Mouse (Mus musculus): ENCODE results near the gene Hras. TPM values are rescaled to one million over a fixed set of nuclear protein-coding genes. Genes with fewer than 3 reads are reported as not detected.

The Hras gene
- total and polyA plus RNA-seq, 3 experiments = 29.3 to 38.9 (median 32.7) TPM

DNA sequence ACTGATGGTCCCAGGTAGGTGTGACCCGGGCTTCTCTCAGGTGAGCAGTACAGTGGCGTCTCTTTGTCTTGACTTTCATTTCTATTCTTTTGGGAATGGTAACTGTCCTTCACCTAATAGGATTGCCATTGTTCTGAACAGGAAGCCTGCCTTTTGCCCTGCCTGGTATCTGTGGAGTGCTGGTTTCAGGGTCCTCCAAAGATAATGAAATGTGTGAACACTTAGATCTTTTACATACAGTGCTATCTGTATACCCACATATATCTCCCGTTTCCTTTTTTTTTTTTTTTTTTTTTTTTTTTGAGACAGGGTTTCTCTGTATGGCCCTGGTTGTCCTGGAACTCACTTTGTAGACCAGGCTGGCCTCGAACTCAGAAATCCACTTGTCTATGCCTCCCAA lies 52.5 kb downstream of the Hras start:
- Histone ChIP-seq H3K9me3 (replicated peaks) (no peaks in the 10 kb centered on the region), H3K36me3 (replicated peaks) (peaks cover 90% of the 10 kb centered on the region), H3K4me1 (ENCODE audit: insufficient read depth, low read depth, low read length) (peaks cover 13% of the 10 kb centered on the region), H3K4me3 (ENCODE audit: low read depth, low read length) (no peak overlapping the region), H3K27me3 (ENCODE audit: insufficient read depth, low read length) (no peaks in the 10 kb centered on the region)
- TF ChIP-seq CTCF (IDR thresholded peaks at IDR 0.05; ENCODE audit: low read depth, low read length) = no peak
- TF ChIP-seq TAL1 (conservative IDR thresholded peaks at IDR 0.05; ENCODE audit: low read depth, low read length) = no peak
- TF ChIP-seq GATA1 (IDR thresholded peaks at IDR 0.05; ENCODE audit: borderline replicate concordance, low read length) = no peak
- no peak for TF ChIP-seq GATA2 (IDR thresholded peaks at IDR 0.05; ENCODE audit: borderline replicate concordance, low read depth, low read length)
- TF ChIP-seq POLR2AphosphoS5 (IDR thresholded peaks at IDR 0.05; ENCODE audit: insufficient replicate concordance, low read depth, low read length) = no peak
- no peak for ATAC-seq (ENCODE audit: extremely low read depth, insufficient number of reproducible peaks, low FRiP score, poor library complexity, severe bottlenecking)
- no peak for DNase-seq (ENCODE audit: low spot score)

Other genes with a start within 250 kb of the Hras start
Only the 20 nearest of the 28 such genes appear.
- gene Ifitm3, start 183.2 kb downstream of the Hras start, total RNA-seq (2014; fragmentation: Nextera tagmentation) = not detected in 2 replicates
- gene Ifitm3, start 183.2 kb downstream of the Hras start, total RNA-seq (2017) = not detected in 2 replicates
- gene Ifitm3, start 183.2 kb downstream of the Hras start, polyA plus RNA-seq (2012) = not detected in 2 replicates
- gene Ifitm6, start 176.1 kb downstream of the Hras start, total RNA-seq (2014; fragmentation: Nextera tagmentation) = not detected in 2 replicates
- not detected in 2 replicates for gene Ifitm6, start 176.1 kb downstream of the Hras start, total RNA-seq (2017)
- gene Ifitm6, start 176.1 kb downstream of the Hras start, polyA plus RNA-seq (2012) = not detected in 2 replicates
- not detected in 2 replicates for gene Gm17387, start 164.9 kb downstream of the Hras start, total RNA-seq (2014; fragmentation: Nextera tagmentation)
- not detected in 2 replicates for gene Gm17387, start 164.9 kb downstream of the Hras start, total RNA-seq (2017)
- gene Gm17387, start 164.9 kb downstream of the Hras start, polyA plus RNA-seq (2012) = not detected in 2 replicates
- gene B4galnt4, start 132.9 kb downstream of the Hras start, total RNA-seq (2014; fragmentation: Nextera tagmentation) = not detected in 2 replicates
- gene B4galnt4, start 132.9 kb downstream of the Hras start, total RNA-seq (2017) = 0.06 TPM in 1 of 2 replicates, not detected in the other
- not detected in 2 replicates for gene B4galnt4, start 132.9 kb downstream of the Hras start, polyA plus RNA-seq (2012)
- not detected in 2 replicates for gene Pkp3, start 115.8 kb downstream of the Hras start, total RNA-seq (2014; fragmentation: Nextera tagmentation)
- gene Pkp3, start 115.8 kb downstream of the Hras start, total RNA-seq (2017) = not detected in 2 replicates
- not detected in 2 replicates for gene Pkp3, start 115.8 kb downstream of the Hras start, polyA plus RNA-seq (2012)
- 2.9 and 6.7 TPM in 2 replicates for gene Sigirr, start 93.4 kb downstream of the Hras start, total RNA-seq (2014; fragmentation: Nextera tagmentation)
- gene Sigirr, start 93.4 kb downstream of the Hras start, total RNA-seq (2017) = 6.1 and 8.6 TPM in 2 replicates
- gene Sigirr, start 93.4 kb downstream of the Hras start, polyA plus RNA-seq (2012) = 6.2 and 6.9 TPM in 2 replicates
- 0.23 TPM in 1 of 2 replicates, not detected in the other for gene Ano9, start 76.2 kb downstream of the Hras start, total RNA-seq (2014; fragmentation: Nextera tagmentation)
- gene Ano9, start 76.2 kb downstream of the Hras start, total RNA-seq (2017) = 0.06 and 1.7 TPM in 2 replicates
- gene Ano9, start 76.2 kb downstream of the Hras start, polyA plus RNA-seq (2012) = not detected in 2 replicates
- gene Ptdss2, start 71.6 kb downstream of the Hras start, total RNA-seq (2014; fragmentation: Nextera tagmentation) = 10.2 and 43.3 TPM in 2 replicates
- gene Ptdss2, start 71.6 kb downstream of the Hras start, total RNA-seq (2017) = 3.9 and 4.5 TPM in 2 replicates
- gene Ptdss2, start 71.6 kb downstream of the Hras start, polyA plus RNA-seq (2012) = 29.4 and 45.3 TPM in 2 replicates
- 14.7 and 16.3 TPM in 2 replicates for gene Rnh1, start 21.1 kb downstream of the Hras start, total RNA-seq (2014; fragmentation: Nextera tagmentation)
- 40.6 and 51.8 TPM in 2 replicates for gene Rnh1, start 21.1 kb downstream of the Hras start, total RNA-seq (2017)
- gene Rnh1, start 21.1 kb downstream of the Hras start, polyA plus RNA-seq (2012) = 3.0 and 12.6 TPM in 2 replicates
- gene Lrrc56, start 152 bp upstream of the Hras start, total RNA-seq (2014; fragmentation: Nextera tagmentation) = 2.3 and 2.8 TPM in 2 replicates
- gene Lrrc56, start 152 bp upstream of the Hras start, total RNA-seq (2017) = 1.3 and 2.7 TPM in 2 replicates
- 3.3 and 4.0 TPM in 2 replicates for gene Lrrc56, start 152 bp upstream of the Hras start, polyA plus RNA-seq (2012)
- 1.6 and 2.2 TPM in 2 replicates for gene Lmntd2, start 20.1 kb upstream of the Hras start, total RNA-seq (2014; fragmentation: Nextera tagmentation)
- gene Lmntd2, start 20.1 kb upstream of the Hras start, total RNA-seq (2017) = 0.52 and 0.93 TPM in 2 replicates
- 0.42 and 0.49 TPM in 2 replicates for gene Lmntd2, start 20.1 kb upstream of the Hras start, polyA plus RNA-seq (2012)
- gene Rassf7, start 21.9 kb upstream of the Hras start, total RNA-seq (2014; fragmentation: Nextera tagmentation) = 15.6 and 51.8 TPM in 2 replicates
- 4.9 and 8.9 TPM in 2 replicates for gene Rassf7, start 21.9 kb upstream of the Hras start, total RNA-seq (2017)
- gene Rassf7, start 21.9 kb upstream of the Hras start, polyA plus RNA-seq (2012) = 14.1 and 16.8 TPM in 2 replicates
- 73.1 and 77.4 TPM in 2 replicates for gene Phrf1, start 34.8 kb upstream of the Hras start, total RNA-seq (2014; fragmentation: Nextera tagmentation)
- gene Phrf1, start 34.8 kb upstream of the Hras start, total RNA-seq (2017) = 45.1 and 61.4 TPM in 2 replicates
- 159 and 173 TPM in 2 replicates for gene Phrf1, start 34.8 kb upstream of the Hras start, polyA plus RNA-seq (2012)
- 1.6 and 2.5 TPM in 2 replicates for gene Irf7, start 72.5 kb upstream of the Hras start, total RNA-seq (2014; fragmentation: Nextera tagmentation)
- 6.2 and 6.8 TPM in 2 replicates for gene Irf7, start 72.5 kb upstream of the Hras start, total RNA-seq (2017)
- gene Irf7, start 72.5 kb upstream of the Hras start, polyA plus RNA-seq (2012) = 12.9 and 17.6 TPM in 2 replicates
- not detected in 2 replicates for gene Cdhr5, start 82.8 kb upstream of the Hras start, total RNA-seq (2014; fragmentation: Nextera tagmentation)
- gene Cdhr5, start 82.8 kb upstream of the Hras start, total RNA-seq (2017) = 0.05 TPM in 1 of 2 replicates, not detected in the other
- gene Cdhr5, start 82.8 kb upstream of the Hras start, polyA plus RNA-seq (2012) = not detected in 2 replicates
- not detected in 2 replicates for gene Sct, start 85.1 kb upstream of the Hras start, total RNA-seq (2014; fragmentation: Nextera tagmentation)
- gene Sct, start 85.1 kb upstream of the Hras start, total RNA-seq (2017) = not detected in 2 replicates
- gene Sct, start 85.1 kb upstream of the Hras start, polyA plus RNA-seq (2012) = not detected in 2 replicates
- gene Drd4, start 98.0 kb upstream of the Hras start, total RNA-seq (2014; fragmentation: Nextera tagmentation) = not detected in 2 replicates
- 0.38 TPM in 1 of 2 replicates, not detected in the other for gene Drd4, start 98.0 kb upstream of the Hras start, total RNA-seq (2017)
- not detected in 2 replicates for gene Drd4, start 98.0 kb upstream of the Hras start, polyA plus RNA-seq (2012)
- gene Deaf1, start 133.7 kb upstream of the Hras start, total RNA-seq (2014; fragmentation: Nextera tagmentation) = 35.3 and 41.2 TPM in 2 replicates
- 22.9 and 27.0 TPM in 2 replicates for gene Deaf1, start 133.7 kb upstream of the Hras start, total RNA-seq (2017)
- gene Deaf1, start 133.7 kb upstream of the Hras start, polyA plus RNA-seq (2012) = 55.8 and 61.7 TPM in 2 replicates
- 22.5 and 24.4 TPM in 2 replicates for gene Tmem80, start 133.7 kb upstream of the Hras start, total RNA-seq (2014; fragmentation: Nextera tagmentation)
- 18.0 and 18.3 TPM in 2 replicates for gene Tmem80, start 133.7 kb upstream of the Hras start, total RNA-seq (2017)
- gene Tmem80, start 133.7 kb upstream of the Hras start, polyA plus RNA-seq (2012) = 8.4 and 9.0 TPM in 2 replicates
- not detected in 2 replicates for gene Eps8l2, start 144.9 kb upstream of the Hras start, total RNA-seq (2014; fragmentation: Nextera tagmentation)
- gene Eps8l2, start 144.9 kb upstream of the Hras start, total RNA-seq (2017) = 0.33 TPM in 1 of 2 replicates, not detected in the other
- gene Eps8l2, start 144.9 kb upstream of the Hras start, polyA plus RNA-seq (2012) = not detected in 2 replicates